Mouse (Mus musculus) embryonic fibroblast, embryonic 13.5 days (primary cell): Measurements from ENCODE around the gene Tagln3. TPM values are rescaled to one million over a fixed set of nuclear protein-coding genes. Genes with fewer than 3 reads are reported as not detected.

Source experiments
- H3K27ac ChIP-seq: 2 replicates; pipeline ENCODE4 v1.5.1; 2012; ENCODE audit warnings: low read length, control low read depth, inconsistent platforms; ENCODE audit not compliant: insufficient read depth
- H3K4me1 ChIP-seq: 2 replicates; pipeline ENCODE4 v1.6.1; 2011; ENCODE audit warnings: low read length; ENCODE audit not compliant: control insufficient read depth, insufficient read depth
- H3K4me3 ChIP-seq: 2 replicates; pipeline ENCODE4 v1.5.1; 2011; ENCODE audit warnings: mild to moderate bottlenecking, control low read depth, low read length; ENCODE audit not compliant: insufficient read depth
- CTCF ChIP-seq: IDR thresholded peaks from 2 replicates; pipeline ENCODE4 v1.5.1; 2011; ENCODE audit warnings: mild to moderate bottlenecking, control low read depth, low read length, moderate library complexity, borderline replicate concordance; ENCODE audit not compliant: insufficient read depth
- POLR2A ChIP-seq: IDR thresholded peaks from 2 replicates; pipeline ENCODE4 v1.6.1; 2011; ENCODE audit warnings: low read depth, mild to moderate bottlenecking, control low read depth, low read length, moderate library complexity
- polyA plus RNA-seq: library from polyadenylated mRNA; stranded (reverse); fragments of >200 nt; gene quantifications from 2 replicates; pipeline ENCODE4 v1.2.4, GENCODE M21; 2011; ENCODE audit warnings: low read depth; ENCODE audit not compliant: missing spikeins, insufficient read length

Tagln3 gene
- polyA plus RNA-seq, 1 experiment: 1.7 TPM

GRCm38 (mm10) chr16:45757421-45758078 is 33.1 kb upstream of the Tagln3 start:
- Histone ChIP-seq H3K4me1 (no peaks in the 10 kb centered on the region), H3K27ac (no peak overlapping the region), H3K4me3 (no peak overlapping the region)
- no peak for TF ChIP-seq POLR2A
- no peak for TF ChIP-seq CTCF

- H3K27ac ChIP-seq: no peak overlapping the region
- H3K4me1 ChIP-seq: no peaks in the 10 kb centered on the region
- no peak overlapping the region for H3K4me3 ChIP-seq
- TF ChIP-seq CTCF (no peak), POLR2A (no peak)
Observed at GRCm38 (mm10) chr16:45756855-45757254, 32.4 kb upstream of the Tagln3 start.

DNA sequence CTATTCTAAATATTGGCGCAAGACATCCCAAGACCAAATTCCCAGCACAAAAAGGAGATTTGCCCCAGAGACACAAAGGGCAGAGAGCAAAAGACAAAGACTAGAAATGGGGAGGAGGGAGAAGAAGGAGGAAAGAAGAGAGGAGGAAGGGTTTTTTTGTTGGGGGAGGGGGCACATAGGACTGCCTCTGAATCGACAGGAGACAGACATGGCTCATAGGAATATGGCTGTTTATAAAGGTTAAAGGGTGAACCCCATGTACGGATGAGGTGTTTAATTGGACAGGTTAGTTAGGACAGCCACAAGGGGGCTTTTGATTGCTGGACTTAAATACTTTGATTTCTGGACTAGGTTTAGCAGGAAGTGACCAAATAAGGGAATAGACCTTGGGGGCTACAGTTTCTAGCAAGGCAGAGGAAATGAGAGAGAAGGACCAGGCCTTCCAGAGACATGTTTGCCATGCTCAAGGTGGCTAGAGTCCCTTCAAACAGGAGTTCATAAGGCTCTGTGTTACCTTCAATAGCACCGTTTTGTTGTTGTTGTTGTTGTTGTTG is 19.3 kb upstream of the Tagln3 start:
- Histone ChIP-seq H3K27ac (peak overlapping the region; percentile 37), H3K4me3 (peak overlapping the region; percentile 37; the same call in 1 of the 2 replicates), H3K4me1 (no peaks in the 10 kb centered on the region)
- TF ChIP-seq POLR2A (no peak), CTCF (no peak)

- no peak for TF ChIP-seq CTCF
- TF ChIP-seq POLR2A: peak; percentile 75
- Histone ChIP-seq H3K27ac (peak within 1 kb of the TSS; percentile 69), H3K4me1 (no peaks in the 10 kb centered on the region), H3K4me3 (peak within 1 kb of the TSS; percentile 66)
Observed at GRCm38 (mm10) chr16:45742615-45743476, 18.4 kb upstream of the Tagln3 start, which contains the start of gene Abhd10. Abhd10 (minus strand) TSS chr16:45742955.

- Histone ChIP-seq H3K27ac (no peak overlapping the region), H3K4me1 (no peaks in the 10 kb centered on the region), H3K4me3 (no peak overlapping the region)
- TF ChIP-seq CTCF (no peak), POLR2A (no peak)
Observed at GRCm38 (mm10) chr16:45737880-45738279, 13.5 kb upstream of the Tagln3 start.

GRCm38 (mm10) chr16:45736724-45737123 is 12.3 kb upstream of the Tagln3 start:
- Histone ChIP-seq H3K4me3 (no peak overlapping the region), H3K4me1 (no peaks in the 10 kb centered on the region), H3K27ac (no peak overlapping the region)
- TF ChIP-seq POLR2A (no peak), CTCF (no peak)

- Histone ChIP-seq H3K4me1 (no peaks in the 10 kb centered on the region), H3K27ac (no peak overlapping the region), H3K4me3 (no peak overlapping the region)
- TF ChIP-seq CTCF (no peak), POLR2A (no peak)
Observed at GRCm38 (mm10) chr16:45729163-45729562, 4.8 kb upstream of the Tagln3 start.

- TF ChIP-seq POLR2A (no peak), CTCF (no peak)
- Histone ChIP-seq H3K27ac (no peak overlapping the region), H3K4me1 (peaks cover 3% of the 10 kb centered on the region; the same call in 1 of the 2 replicates), H3K4me3 (peak overlapping the region; percentile 27; the same call in 1 of the 2 replicates)
Observed at GRCm38 (mm10) chr16:45724742-45725102, 314 bp upstream of the Tagln3 start.

DNA sequence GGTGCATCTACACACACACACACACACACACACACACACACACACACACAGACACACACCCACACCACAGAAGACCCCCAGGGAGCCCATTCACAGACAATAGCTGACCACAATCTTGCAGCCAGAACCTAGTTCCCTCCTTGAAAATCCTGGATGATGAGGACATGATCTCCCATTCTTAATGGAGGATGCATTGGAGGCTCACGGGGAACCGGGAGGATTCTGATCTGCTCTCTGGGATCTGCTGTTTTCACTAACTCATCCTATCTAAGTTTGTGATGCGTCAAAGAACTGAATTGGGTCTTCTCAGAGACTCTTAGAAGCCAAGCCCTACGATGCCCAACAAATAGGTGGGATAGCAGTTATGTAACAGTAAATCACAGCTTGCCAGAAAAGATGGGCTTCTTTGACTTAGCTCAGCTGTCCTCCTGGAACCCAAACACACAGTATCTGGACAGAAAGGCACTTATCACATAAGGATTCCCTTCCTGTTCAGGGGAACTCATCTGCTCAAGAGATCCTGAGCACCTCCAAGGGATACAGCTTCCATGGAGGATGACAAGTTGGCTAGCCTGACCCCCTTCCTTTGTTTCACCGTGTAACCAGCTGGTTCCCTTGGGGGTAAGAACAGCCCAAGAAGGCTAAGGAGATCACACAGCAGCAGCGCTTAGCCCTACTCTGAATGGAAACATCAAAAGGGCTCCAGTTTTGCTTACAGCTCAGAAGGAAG is 1.1 kb downstream of the Tagln3 start:
- Histone ChIP-seq H3K27ac (no peak overlapping the region), H3K4me3 (no peak overlapping the region)
- TF ChIP-seq CTCF (no peak), POLR2A (no peak)

More for the DNA sequence above, 1.1 kb downstream of the Tagln3 start:
- H3K4me1 ChIP-seq: peaks cover 3% of the 10 kb centered on the region; the same call in 1 of the 2 replicates
